Mouse (Mus musculus): ENCODE measurements around the gene Siva1.

The Siva1 gene

DNA sequence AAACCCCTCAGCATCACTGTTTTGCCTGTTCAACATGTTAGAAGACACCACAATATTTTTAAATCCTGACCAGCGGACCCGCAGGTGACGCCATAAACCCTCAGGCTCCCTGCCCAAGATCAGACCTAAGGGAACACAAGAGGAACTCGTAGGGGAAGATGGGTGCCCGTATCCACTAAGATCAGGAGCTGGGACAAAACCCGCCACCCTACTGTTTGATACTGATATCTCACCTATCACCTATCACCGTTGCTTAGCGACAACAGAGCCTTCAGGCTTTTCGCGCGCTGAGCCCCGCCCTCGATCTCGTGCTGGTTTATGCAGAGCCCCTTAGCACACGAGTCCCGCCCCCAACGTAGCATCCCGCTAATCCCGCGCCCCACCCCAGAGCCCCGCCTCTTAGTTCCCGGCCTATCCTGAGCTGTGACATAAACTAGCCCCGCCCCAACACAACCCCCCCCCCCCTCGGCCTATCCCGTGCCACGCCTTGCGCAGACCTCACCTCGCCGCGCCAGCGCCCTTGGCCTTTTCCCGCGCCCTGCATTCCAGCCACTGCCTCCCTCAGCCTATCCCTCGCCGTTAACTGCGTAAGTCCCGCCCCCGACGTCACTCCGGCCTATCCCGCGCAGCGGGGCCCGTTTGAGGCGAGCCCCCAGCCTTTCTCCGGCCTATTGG lies at the start of gene Siva1:
Gene Siva1, plus strand, starts transcription at position 500 of the 675 bp plus-strand sequence.
- peak; percentile 99 for DNase-seq

DNA sequence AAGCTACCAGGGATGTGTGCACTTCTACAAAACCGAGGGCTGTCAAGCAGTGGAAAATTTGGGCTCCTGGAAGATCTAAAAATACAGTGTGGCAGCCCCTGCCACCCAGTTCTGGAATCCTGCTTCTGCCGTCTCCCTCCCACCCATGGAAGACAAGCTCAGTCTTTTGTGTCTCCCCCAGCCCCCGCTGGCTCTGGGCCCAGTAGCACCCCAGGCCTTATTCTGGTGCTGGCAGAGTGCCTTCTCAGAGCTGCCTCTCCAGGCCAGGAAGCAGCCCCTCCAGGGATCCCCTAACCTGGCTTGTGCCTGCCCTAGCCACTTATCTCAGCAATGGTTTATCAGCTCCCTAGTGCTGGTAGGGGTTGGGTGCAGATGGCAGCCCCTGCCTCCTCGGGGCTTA lies 49.5 kb upstream of the Siva1 start:
- DNase-seq = peak in 1 of 2 experiments; percentile 41

DNA sequence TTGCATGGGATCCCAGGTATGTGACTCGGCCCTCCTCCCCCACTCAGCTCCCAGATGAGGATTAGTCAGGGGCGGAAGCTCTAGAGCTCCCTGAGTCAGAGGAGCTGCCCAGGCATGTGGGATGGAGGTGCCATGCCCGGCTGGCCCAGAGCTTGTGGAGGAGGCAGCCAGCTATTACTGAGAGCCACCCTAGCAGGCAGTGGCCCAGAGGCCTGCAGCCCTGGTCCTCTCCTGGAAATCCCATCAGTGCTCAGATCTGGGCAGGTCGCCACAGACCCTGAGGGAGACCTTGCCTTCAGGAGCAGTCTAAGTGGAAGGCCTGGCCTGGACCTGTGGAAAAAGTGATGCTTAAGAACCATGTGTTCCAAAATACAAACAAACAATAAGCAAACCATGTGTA lies 48.9 kb upstream of the Siva1 start:
- DNase-seq = peak in 1 of 2 experiments; percentile 19

- DNase-seq = no peak
Observed at GRCm38 (mm10) chr12:112596454-112596853, 48.0 kb upstream of the Siva1 start.

DNA sequence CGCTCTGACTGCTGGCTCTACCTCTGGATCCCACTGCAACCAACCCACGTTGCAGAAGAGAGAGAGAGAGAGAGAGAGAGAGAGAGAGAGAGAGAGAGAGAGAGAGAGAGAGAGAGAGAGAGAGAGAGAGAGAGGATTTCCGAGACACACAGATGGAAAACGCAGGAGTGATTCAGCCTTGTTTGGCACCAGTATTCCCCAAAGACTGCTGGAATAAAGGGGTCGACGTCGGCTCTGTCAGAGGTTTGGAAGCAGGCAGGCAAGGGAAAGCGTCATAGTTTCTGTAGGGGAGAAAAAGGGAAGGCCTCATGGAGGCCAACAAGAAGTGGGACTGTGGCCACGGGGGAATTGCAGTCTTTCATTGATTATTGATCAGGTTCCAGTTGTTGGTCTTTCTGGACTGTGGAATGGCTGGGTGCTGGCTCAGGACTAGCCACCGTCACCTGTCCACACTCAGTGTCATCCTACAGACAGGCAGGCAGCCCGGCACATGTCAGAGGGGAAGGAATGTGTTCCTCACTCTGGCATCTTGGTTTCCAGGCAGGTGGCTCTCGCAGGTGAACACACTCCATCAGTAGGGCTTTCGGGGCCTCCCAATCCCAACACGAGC lies 47.5 kb upstream of the Siva1 start:
- DNase-seq = no peak

- DNase-seq = peak; percentile 59 to 69
Observed at GRCm38 (mm10) chr12:112597618-112598017, 46.9 kb upstream of the Siva1 start.

GRCm38 (mm10) chr12:112599198-112599597 lies 45.3 kb upstream of the Siva1 start:
- no peak for DNase-seq

GRCm38 (mm10) chr12:112599942-112600611 lies 44.4 kb upstream of the Siva1 start:
- DNase-seq = no peak

DNA sequence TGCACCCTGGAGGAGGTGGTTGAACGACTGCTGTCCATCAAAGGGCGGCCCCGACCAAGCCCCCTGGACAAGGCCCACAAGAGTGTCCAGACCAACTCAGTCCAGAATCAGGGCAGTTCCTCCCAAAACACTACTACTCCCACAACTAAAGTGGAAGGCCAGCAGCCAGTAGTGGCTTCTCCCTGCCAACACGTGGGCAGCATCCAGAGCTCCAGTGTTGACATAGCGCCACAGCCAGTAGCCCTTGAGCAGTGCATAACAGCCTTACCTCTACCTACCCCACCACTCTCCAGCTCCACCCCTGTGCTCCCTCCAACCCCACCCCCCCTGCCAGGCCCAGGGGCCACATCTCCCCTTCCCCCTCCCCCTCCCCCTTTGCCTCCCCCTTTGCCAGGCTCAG lies 40.5 kb upstream of the Siva1 start:
- DNase-seq = peak in 1 of 2 experiments; percentile 26

DNA sequence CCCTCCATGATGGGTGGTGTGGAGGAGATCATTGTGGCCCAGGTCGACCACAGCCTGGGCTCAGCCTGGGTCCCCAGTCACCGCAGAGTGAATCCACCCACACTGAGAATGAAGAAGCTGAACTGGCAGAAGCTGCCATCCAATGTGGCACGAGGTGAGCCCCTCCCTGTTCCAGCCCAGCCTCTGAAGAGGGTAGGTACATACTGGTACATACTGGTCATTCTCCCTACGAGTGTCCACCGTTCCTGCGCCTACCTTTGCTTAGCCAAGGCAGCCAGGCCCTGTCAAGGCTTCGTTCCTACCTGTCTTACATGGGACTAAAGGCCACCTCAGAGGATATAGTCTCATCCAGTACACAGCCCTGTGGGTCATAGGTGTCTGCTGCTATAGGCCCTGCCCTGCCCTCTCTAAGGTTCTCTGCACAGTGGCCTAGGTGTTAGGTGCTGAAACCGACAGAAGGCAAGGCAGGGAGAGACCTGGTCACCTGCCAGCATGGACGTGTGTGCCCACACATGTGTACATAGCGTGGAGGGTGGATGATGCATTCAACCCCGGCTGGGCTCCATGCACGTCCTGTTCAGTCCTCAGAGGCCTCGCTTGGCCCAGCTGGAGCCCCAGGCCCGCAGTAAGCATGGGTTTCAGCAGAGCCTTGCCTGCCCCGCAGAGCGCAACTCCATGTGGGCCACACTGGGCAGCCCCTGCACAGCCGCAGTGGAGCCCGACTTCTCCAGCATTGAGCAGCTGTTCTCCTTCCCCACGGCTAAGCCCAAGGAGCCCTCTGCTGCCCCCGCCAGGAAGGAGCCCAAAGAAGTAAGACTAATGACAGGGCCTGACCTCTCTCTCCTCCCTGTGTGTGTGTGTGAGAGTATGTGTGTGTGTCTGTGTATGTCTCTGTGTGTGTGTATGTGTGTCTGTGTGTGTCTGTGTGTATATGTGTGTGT lies 39.5 kb upstream of the Siva1 start:
- DNase-seq = peak; percentile 46 to 68

DNA sequence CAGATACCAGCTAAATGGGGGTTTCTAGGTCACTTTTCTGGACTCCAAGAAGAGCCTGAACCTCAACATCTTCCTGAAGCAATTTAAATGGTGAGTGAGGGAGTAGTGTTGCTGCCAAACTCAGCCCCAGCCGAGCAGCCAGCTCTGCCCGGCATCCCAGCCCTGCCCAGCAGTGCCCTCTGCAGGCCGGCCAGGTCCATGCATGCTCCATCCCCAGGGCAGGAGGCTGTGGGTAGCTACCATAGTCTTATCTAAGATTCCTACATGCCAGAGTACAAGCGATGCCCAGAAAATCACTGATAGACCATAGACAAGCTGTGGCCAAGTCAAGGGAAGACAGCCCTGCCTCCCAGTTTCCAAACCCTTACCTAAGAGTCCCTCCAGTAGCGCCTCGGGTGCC lies 38.7 kb upstream of the Siva1 start:
- DNase-seq = peak; percentile 90 to 92

GRCm38 (mm10) chr12:112606998-112607397 lies 37.5 kb upstream of the Siva1 start:
- DNase-seq = no peak

DNA sequence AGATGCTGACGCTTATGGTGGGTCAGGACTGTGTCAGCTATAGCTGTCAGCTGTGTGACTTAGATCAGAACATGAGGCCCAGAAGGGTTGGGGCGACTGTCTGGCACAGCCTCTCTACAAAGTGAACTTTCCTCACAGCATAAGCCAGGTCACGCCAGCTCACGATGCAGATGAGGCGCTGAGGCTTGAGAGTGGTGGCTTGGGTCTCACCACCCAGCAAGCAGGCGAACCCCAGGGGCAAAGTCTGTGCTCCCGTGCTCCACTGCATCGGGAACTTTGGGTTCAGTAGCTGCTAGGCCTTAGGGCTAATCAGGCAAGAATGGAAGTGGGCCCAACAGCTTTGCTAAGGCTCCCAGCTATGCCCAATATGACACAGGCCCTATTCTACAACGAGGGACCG lies 35.4 kb upstream of the Siva1 start:
- DNase-seq = no peak

DNA sequence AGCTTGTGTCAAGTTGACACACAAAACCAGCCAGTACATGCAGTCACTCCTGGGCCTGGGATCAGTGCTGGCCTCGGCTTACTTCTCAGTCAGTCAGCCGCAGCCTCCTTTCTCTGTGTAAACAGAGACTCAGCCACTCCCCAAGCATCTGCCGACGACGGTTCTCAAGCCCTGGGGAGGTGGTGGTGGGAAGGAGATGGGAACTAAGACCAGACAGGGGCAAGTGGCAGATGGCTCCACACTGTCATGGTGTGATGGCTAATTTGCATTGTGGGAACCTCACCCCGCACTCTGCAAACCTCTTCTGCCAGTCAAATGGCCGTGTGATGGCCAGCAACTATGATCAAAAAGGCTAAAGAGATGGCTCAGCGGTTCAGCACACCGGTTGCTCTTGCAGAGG lies 27.8 kb upstream of the Siva1 start:
- no peak for DNase-seq

DNA sequence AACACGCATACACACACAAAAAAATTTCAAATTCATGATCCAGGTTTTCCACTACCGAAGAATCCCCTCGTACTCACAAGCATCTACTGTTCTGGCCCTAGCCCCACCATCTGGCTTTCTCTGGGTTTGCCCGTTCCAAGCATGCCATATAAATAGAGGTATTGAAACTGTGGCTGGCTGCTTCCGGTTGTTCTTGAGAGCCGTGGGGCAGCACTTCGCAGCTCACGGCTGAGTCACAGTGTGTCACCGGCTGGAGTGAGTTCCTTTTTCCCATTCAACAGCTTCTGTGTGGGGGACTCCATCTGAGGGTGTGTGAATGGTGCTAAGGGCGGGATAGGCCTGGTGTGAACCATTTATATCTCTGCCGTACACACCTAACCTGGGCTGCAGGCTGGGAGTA lies 27.3 kb upstream of the Siva1 start:
- DNase-seq = no peak

- DNase-seq = peak; percentile 52 to 72
Observed at GRCm38 (mm10) chr12:112617898-112618380, 26.5 kb upstream of the Siva1 start.

GRCm38 (mm10) chr12:112618981-112619685 lies 25.3 kb upstream of the Siva1 start:
- no peak for DNase-seq

GRCm38 (mm10) chr12:112619686-112620353 lies 24.7 kb upstream of the Siva1 start, which contains the start of gene Adssl1:
Gene Adssl1 (plus strand): TSS chr12:112620045.
- peak; percentile 52 to 56 for DNase-seq

DNA sequence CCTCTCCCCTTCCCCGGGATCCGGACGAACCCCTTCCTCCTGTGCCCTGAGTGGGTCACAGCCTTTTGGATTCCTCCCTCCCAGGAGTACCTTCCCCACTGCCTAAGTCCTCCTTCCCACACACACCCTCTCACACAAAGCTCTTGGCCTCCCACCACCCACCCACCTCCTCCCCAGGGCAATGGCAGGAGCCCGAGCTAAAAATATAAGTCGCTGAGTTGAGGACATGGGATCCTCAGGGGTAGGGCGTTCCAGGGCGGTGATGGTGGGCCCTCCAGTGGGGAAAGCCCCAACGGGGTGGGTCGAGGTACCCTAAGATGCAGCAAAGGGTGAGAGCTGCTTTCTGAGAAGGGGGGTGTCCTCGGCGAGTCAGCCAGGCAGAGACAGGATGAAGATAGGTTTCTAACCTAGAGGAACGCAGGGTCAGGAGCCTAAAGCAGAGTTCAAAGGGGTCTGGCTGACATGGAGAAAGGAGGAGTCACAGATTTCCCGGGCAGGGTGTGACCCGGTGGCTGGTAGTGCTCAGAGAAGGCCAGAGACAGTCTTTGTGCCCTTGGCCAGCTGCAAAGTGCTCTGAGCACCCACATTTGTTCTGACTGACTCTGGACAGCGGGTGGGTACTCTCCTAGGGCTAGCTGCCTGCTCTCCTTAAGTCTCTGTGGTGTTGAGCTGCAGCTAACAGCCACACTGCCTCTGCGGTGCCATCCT lies 24.0 kb upstream of the Siva1 start:
- DNase-seq = no peak

DNA sequence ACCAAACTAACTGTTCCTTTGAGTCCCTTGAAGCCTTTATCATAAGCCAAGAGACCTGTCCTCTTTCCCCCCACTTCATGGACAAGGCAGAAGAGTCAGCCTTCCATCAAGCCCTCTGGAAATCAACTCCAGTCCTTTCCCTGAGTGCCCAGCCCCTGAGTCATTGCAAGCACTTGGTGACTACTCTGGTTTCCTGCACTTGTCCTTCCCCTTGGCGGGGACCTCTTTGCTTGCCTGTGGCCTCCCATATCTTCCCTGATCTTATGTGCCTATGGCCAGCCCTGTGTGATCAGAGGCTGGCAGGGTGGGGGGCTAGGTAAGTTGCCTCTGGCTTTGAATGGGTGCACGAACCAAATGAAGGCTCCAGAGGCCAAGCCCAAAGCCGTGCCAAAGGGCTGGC lies 22.6 kb upstream of the Siva1 start:
- no peak for DNase-seq

GRCm38 (mm10) chr12:112623742-112624141 lies 20.7 kb upstream of the Siva1 start:
- peak; percentile 82 to 87 for DNase-seq

All from cerebellum, postnatal 14 days (tissue).